Mouse (Mus musculus) cerebellum, adult 2 months (tissue): ENCODE results near the gene Cep97. TPM values are rescaled to one million over a fixed set of nuclear protein-coding genes. Genes with fewer than 3 reads are reported as not detected.

Experiments
- DNase-seq, 2 experiments: peaks; one replicate each; pipeline ENCODE4 v3.0.0; 2021
- H3K27ac ChIP-seq: fragments of 200-500 bp; 2 replicates; pipeline ENCODE4 v1.5.1; 2012; ENCODE audit warnings: low read length, control low read depth, inconsistent platforms; ENCODE audit not compliant: insufficient read depth
- H3K27me3 ChIP-seq: fragments of 200-500 bp; 2 replicates; pipeline ENCODE4 v1.6.1; 2012; ENCODE audit warnings: inconsistent platforms, mild to moderate bottlenecking, low read length, moderate library complexity; ENCODE audit not compliant: control insufficient read depth, insufficient read depth
- H3K4me1 ChIP-seq: fragments of 200-500 bp; 2 replicates; pipeline ENCODE4 v1.6.1; 2011; ENCODE audit warnings: low read length; ENCODE audit not compliant: control insufficient read depth, insufficient read depth
- H3K4me3 ChIP-seq: fragments of 200-500 bp; replicated peaks from 2 replicates; pipeline ENCODE3; 2011; ENCODE audit warnings: mild to moderate bottlenecking, low read depth, low read length, control low read depth; ENCODE audit not compliant: insufficient read depth
- CTCF ChIP-seq: fragments of 200-500 bp; IDR thresholded peaks from 2 replicates; pipeline ENCODE4 v1.5.1; 2011; ENCODE audit warnings: low read depth, mild to moderate bottlenecking, control low read depth, low read length, moderate library complexity, borderline replicate concordance; ENCODE audit not compliant: insufficient read depth
- POLR2A ChIP-seq: fragments of 200-500 bp; IDR thresholded peaks from 2 replicates; pipeline ENCODE4 v1.6.1; 2011; ENCODE audit warnings: low read length, control low read depth, borderline replicate concordance; ENCODE audit not compliant: insufficient read depth
- WGBS: fragments of 180-500 bp; shearing (Covaris S2); methylation state at CpG from one replicate; pipeline ENCODE4 v1.1.7; 2018; 5-methylcytosine and 5-hydroxymethylcytosine counted together
- polyA plus RNA-seq: library from polyadenylated mRNA; depleted of rRNA; stranded (reverse); fragments of >200 nt; gene quantifications from 2 replicates; pipeline ENCODE4 v1.2.3, GENCODE M21; 2012; rRNA removed

Cep97 gene
- polyA plus RNA-seq: 9.9 and 11.5 TPM in 2 replicates

DNA sequence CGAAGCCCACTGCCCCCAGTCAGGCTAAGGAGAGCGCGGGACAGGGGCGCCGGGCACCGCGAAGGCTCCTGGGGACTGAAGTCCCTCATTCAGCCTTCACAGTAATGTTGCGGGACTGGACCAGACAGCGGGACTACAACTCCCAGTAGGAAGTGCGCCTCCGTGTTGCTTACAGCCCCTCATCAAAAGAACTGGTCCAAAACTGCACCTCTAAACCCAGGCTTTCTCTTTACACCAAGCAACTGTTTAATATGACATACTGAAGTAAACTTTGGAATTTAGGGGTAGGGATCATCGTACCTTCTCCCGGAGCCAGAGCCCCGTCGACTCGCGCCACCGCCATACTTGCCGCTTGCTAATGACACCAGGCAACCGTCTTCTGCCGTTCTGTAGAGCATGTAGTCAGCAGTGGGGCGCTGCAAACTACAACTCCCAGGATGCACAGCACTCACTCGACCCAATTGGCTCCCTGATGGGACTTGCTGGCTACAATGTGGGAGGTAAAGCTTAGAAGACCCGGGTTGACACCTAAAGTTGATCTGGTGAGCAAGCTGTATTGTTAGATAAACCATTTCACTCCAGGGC is at the start of gene Cep97:
Gene Cep97 (minus strand): TSS at position 403 of the 585 bp plus-strand sequence.
- H3K27me3 ChIP-seq: no peaks in the 10 kb centered on the region

DNA sequence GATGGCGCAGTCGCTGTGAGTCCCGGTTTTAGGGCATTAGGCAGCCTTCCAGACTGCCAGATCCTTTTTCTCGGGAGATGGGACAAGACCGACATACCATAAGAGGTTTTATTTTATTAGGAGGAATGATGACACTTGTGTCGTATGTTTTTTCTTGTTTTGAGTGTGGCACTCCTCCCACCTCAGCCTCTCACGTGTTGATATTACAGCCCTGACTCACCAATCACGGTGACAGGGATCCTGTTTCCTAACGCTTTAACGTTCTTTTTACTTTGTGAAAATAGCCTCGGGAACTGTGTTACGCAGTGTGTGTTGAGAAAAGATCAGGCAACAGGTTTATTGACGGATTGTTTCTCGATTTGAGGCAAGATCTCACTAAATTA is 40.2 kb upstream of the Cep97 start:
- DNase-seq: no peak
- Histone ChIP-seq H3K27me3 (no peaks in the 10 kb centered on the region), H3K27ac (peak overlapping the region; percentile 8; the same call in 1 of the 2 replicates), H3K4me3 (peak overlapping the region; percentile 73), H3K4me1 (no peaks in the 10 kb centered on the region)
- WGBS: 3% methylated on average over 14 of the region's 14 CpGs
- no peak for TF ChIP-seq POLR2A
- TF ChIP-seq CTCF: no peak

More for the DNA sequence above, at the start of gene Cep97:
- Histone ChIP-seq H3K4me3 (peak within 1 kb of the TSS; percentile 67), H3K27ac (peak within 1 kb of the TSS; percentile 32), H3K4me1 (no peaks in the 10 kb centered on the region)
- peak; percentile 93 to 95 for DNase-seq
- TF ChIP-seq CTCF (no peak), POLR2A (peak; percentile 69; the same call in 1 of the 2 replicates)
- WGBS: under 1% methylated on average over 24 of the region's 24 CpGs

- peak; percentile 72 to 74 for DNase-seq
- WGBS: under 1% methylated on average over 54 of the region's 55 CpGs
- Histone ChIP-seq H3K4me3 (peak overlapping the region; percentile 73), H3K27ac (peak overlapping the region; percentile 84), H3K4me1 (no peaks in the 10 kb centered on the region), H3K27me3 (no peaks in the 10 kb centered on the region)
- peak; percentile 24; the same call in 1 of the 2 replicates for TF ChIP-seq POLR2A
- no peak for TF ChIP-seq CTCF
These were observed 39.7 kb upstream of the Cep97 start for GRCm38 (mm10) chr16:55974256-55974902.

DNA sequence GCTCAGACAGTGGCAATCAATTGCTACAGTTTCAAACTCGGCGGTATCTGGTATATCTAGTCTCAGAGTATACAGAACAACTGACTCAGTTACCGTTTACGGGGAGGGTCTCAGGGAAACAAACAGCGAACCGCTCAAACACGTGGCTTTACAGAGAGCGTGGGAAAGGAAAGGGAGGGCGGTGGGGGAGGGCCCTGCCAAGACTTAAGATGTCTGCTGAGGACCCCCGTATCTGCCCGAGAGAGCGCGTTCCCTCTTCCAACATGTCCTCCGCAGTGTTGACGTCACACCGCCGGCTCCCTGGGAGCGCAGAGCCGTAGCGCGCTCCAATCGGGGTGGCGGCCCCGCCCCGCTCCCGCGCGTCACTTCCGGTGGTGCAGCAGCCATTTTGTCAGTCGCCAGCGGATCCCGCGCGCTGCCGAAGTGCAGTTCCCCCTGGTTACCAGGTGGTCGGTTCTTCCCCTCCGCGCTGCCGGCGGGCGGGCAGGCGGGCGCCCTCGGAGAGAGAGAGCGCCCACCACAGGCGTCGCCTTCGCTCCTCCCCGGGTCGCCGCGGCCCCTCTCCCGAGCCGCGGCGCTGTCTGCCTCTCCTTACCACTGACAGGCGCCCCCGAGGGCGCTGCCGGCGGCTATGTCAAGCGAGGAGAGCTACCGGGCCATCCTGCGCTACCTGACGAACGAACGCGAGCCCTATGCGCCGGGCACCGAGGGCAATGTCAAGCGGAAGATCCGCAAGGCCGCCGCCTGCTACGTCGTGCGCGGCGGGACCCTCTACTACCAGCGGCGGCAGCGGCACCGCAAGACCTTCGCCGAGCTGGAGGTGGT is 39.0 kb upstream of the Cep97 start, which contains the start of gene Zbtb11:
Gene Zbtb11 (plus strand): TSS at position 453 of the 825 bp plus-strand sequence.
- DNase-seq: peak; percentile 98 to 99
- Histone ChIP-seq H3K4me3 (peak within 1 kb of the TSS; percentile 77), H3K27ac (peak within 1 kb of the TSS; percentile 84), H3K27me3 (no peaks in the 10 kb centered on the region), H3K4me1 (no peaks in the 10 kb centered on the region)
- under 1% methylated on average over 83 of the region's 86 CpGs for WGBS
- peak; percentile 79; the same call in 1 of the 2 replicates for TF ChIP-seq POLR2A
- TF ChIP-seq CTCF: no peak

DNA sequence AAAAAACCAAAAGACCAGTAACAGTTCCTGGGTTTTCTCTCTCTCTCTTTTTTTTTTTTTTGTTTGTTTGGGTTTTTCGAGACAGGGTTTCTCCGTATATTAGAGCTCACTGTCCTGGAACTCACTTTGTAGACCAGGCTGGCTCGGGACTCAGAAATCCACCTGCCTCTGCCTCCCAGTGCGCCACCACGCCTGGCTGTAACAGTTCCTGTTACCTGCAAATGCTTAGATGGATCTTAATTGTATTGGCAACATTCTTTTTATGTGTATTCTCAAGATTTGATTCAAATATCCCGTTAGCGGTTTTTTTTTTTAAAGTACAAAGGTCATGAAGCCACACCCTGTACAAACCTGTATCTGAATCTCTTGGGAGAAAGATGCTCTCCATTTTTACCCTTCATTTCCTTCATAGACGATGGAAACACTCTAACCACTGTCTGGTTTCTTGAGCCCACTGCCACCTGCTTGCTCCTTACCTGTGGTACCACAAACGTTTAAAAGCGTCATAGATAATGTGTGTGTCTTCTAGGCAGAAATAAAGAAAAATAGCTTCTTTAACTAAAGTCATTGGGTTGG is 38.1 kb upstream of the Cep97 start:
- H3K27ac ChIP-seq: no peak overlapping the region
- 56% methylated on average over 10 of the region's 10 CpGs for WGBS

DNA sequence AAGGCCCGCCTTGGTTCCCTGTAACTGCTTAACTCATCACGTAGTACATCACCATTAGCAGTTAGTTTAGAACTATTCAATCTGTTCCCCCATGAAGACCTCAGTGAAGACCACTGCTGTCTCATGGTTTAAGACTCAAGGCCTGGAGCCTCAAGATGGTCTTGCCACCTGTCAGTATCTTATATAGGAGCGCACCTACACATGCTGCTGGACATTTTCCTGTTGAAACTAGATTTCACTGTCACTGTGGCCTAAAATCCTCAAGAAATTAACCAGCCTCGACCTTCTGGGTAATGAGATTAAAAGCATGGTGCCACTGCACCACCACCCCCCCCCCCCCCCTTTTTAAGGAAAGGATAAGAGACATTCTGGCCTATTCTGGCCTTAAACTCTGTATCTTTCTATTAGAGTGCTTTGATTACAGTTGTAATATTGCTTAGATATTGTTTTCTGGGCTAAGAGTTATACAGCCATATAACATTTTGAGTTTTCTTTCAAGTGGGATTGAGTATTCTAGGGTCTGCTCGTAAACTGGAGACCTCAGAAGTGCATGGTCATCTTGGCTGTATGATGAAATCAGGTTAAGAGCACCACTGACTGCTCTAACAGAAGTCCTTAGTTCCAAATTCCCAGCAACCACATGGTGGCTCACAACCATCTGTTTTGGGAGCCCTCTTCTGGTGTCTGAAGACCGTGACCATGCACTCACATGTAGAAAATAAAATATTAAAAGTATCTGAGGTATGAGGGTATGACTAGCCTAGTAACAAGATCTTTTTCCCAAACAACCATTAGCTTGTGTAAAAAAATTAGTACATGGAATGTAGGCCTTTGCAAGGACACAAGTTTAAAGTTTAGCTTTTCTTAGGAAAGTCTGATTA is 37.3 kb upstream of the Cep97 start:
- no peak for DNase-seq
- Histone ChIP-seq H3K27me3 (no peaks in the 10 kb centered on the region), H3K4me1 (no peaks in the 10 kb centered on the region), H3K27ac (no peak overlapping the region), H3K4me3 (no peak overlapping the region)
- WGBS: 73% methylated on average over 6 of the region's 6 CpGs
- TF ChIP-seq POLR2A (no peak), CTCF (no peak)

More for the DNA sequence above, 38.1 kb upstream of the Cep97 start:
- Histone ChIP-seq H3K4me3 (no peak overlapping the region), H3K4me1 (no peaks in the 10 kb centered on the region), H3K27me3 (no peaks in the 10 kb centered on the region)
- no peak for DNase-seq
- TF ChIP-seq POLR2A: no peak
- no peak for TF ChIP-seq CTCF

GRCm38 (mm10) chr16:55970416-55970815 is 35.8 kb upstream of the Cep97 start:
- TF ChIP-seq CTCF: no peak
- no peak for TF ChIP-seq POLR2A
- Histone ChIP-seq H3K4me3 (no peak overlapping the region), H3K27me3 (no peaks in the 10 kb centered on the region), H3K4me1 (no peaks in the 10 kb centered on the region), H3K27ac (no peak overlapping the region)
- no peak for DNase-seq
- 87% methylated on average over 5 of the region's 5 CpGs for WGBS
